Mouse (Mus musculus) layer of hippocampus, postnatal 25 days (tissue): ENCODE measurements around the gene Tmprss6. TPM values are rescaled to one million over a fixed set of nuclear protein-coding genes. Genes with fewer than 3 reads are reported as not detected.

Experiments
- DNase-seq, 2 experiments: peaks; one replicate each; pipeline ENCODE4 v3.0.0; 2022; ENCODE audit warnings: mixed read lengths in 2 of 2, low spot score in 1 of 2; ENCODE audit errors: extremely low spot score in 1 of 2
- total RNA-seq, 2 experiments: library from RNA; stranded (reverse); gene quantifications; 2 replicates each; pipeline ENCODE4 v1.2.3; 2021

Gene Tmprss6
- 1 to 10 TPM in 1 of 2 experiments, under 1 TPM in 1; 0.61 to 4.5 TPM for total RNA-seq

- DNase-seq: no peak
Measured at GRCm38 (mm10) chr15:78468379-78468937, at the start of gene Tmprss6. Gene Tmprss6, minus strand, starts transcription at chr15:78468634.

DNA sequence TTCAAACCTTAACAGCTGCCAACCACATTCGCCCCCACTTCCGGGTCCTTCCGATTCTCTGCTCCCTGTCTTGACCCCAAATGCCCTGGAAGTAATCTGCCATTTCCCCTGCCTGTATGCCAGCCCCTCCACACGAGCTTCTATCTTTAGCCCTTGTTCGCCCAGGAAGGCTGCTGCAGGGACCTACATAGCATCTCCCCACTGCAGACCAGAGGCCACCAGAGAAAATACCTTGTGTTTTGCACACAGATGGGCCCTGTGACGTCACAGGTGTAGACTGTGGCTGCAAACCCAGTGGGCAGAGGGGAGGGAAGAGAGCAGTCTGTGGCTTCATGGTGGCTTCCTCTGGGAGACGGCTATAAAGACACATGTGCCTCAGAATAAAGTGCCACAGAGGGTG, 49.8 kb upstream of the Tmprss6 start:
- DNase-seq: no peak

DNA sequence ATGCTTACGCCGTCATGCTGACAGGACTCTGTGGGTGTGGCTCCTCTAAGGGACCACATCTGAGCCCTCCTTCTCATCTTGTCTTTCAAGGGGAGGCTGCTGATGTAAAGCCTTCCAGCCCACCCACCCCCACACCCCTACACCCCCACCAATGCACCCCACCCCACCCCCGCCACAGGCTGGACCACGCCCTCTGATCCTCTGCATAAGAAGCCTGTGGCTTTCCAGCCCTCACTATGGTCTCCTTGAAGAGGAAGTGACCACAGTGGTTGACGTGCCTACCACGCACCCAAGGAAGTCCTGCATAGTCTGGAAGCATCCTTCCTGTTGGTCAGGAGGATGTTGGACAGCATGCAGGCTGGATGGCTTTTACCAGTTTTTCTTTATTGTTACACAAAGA, 47.3 kb upstream of the Tmprss6 start:
- DNase-seq: no peak

- DNase-seq: peak; percentile 76 to 85
Measured at GRCm38 (mm10) chr15:78514393-78515146, 46.1 kb upstream of the Tmprss6 start.

GRCm38 (mm10) chr15:78513019-78513418, 44.6 kb upstream of the Tmprss6 start:
- DNase-seq: no peak

DNA sequence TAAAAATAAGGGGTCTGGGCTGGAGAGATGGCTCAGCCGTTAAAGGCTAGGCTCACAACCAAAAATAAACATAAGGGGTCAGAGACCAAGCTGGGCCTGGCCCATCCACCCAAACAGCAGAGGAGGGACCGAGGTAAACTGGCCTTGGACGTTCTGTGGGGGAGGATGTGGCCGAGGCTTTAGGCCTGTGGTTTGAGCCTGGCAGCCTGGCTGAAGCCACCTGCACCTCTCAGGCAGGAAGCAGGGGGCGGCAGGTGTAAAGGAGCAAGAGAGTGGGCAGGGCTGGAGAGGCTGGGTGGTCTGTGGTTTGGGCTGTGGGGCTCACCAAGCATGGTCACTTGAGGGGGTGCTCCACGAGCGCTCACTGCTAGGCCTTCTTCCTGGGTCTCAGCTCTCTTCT, 43.5 kb upstream of the Tmprss6 start:
- DNase-seq: no peak

DNA sequence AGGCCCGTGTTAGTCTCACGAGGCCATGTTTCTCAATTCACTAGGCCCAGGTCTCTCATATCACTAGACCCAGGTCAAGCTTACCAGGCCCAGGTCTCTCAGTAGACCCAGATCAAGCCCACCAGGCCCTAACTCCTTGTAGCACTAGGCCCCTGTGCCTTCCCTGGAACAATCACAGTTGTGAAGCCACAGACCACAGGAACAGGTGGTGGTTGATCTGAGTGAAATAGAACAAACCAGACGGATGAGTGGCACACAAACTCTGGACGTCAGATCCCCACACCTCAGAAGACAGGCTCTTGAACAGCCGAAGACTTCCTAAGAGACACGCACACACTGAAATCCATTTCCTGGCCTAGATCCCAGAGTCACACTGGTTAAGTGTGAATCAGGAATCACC, 42.3 kb upstream of the Tmprss6 start:
- DNase-seq: no peak

- no peak for DNase-seq
Measured at GRCm38 (mm10) chr15:78510121-78510576, 41.7 kb upstream of the Tmprss6 start.

GRCm38 (mm10) chr15:78509297-78509899, 41.0 kb upstream of the Tmprss6 start:
- no peak for DNase-seq

DNA sequence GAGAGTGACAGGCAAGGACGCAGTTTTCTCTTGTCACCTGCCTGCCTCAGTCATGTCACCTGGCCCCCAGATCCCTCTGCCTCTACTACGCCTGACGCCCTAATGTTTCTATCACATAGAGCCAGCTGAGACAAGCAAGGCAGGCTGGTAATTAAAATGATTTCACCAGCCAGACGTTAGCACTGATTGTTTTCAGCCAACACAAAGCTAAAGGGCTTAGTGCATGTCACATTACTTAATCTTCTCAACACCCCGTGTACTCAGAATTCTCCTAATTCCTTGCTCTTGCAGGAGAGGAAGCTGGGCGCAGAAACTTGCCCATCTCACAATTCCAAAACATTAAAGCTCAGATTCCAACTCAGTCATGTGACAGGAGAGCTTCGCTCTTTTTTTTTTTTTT, 40.0 kb upstream of the Tmprss6 start:
- DNase-seq: no peak

GRCm38 (mm10) chr15:78505541-78505940, 37.1 kb upstream of the Tmprss6 start:
- no peak for DNase-seq

DNA sequence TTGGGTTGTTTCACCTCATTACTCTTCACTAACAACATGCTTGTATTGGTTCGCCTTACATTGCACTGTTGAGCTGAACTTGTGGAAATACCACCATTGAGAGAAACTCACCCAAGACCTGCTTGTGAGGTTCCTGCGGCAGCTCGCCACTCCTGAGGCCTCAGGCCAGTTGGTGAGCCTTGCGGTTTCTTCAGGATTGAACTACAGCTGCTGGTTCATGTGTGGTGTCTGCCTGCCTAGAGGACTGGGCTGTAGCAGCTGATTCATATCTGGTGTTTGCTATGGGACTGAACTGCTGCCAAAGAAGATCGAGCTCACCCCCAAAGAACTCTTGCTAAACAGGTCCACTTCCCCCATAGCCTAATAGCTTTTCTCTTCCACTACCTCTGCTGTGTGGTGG, 36.4 kb upstream of the Tmprss6 start:
- no peak for DNase-seq

DNA sequence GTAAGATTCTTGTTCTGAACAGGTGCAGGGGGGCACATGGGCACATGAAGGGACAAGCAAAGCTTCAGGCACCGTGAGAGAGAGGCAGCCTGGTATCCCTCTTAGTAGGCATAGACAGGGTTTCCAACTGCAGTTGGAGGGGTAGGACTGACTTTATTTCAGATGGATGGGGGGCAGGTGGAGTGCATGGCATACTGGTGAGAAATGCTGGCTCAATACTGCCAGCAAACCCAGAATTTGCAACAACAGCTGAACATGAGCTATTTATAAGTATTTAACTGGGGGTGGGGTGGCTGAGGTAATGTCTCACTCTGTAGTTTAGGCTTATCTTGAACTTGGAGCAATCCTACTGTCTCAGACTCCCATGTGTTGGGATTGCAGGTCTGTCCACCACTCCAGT, 35.6 kb upstream of the Tmprss6 start:
- no peak for DNase-seq

GRCm38 (mm10) chr15:78502437-78503132, 34.2 kb upstream of the Tmprss6 start:
- DNase-seq: no peak

- no peak for DNase-seq
Measured at GRCm38 (mm10) chr15:78494968-78495406, 26.6 kb upstream of the Tmprss6 start, which contains the start of gene Il2rb. Gene Il2rb, minus strand, starts transcription at chr15:78495271.

GRCm38 (mm10) chr15:78493401-78494010, 25.1 kb upstream of the Tmprss6 start:
- no peak for DNase-seq

GRCm38 (mm10) chr15:78491301-78491700, 22.9 kb upstream of the Tmprss6 start:
- no peak for DNase-seq

DNA sequence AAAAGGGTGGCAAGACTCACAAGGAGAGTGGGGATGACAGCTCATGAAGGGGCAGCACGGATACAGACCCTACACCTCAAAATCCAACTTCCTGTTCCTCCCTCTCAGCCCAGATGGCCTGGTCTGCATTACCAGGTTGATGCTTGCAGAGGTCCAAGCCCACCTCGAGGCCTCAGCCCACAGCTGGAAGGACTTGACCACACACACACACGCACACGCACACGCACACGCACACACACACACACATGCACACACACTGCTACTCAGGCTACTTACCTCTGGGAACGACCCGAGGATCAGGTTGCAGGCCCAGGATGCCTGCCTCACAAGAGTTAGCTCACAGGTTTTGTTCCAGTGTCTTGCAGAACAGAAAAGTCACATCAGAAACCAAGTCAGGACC, 21.5 kb upstream of the Tmprss6 start:
- DNase-seq: no peak

DNA sequence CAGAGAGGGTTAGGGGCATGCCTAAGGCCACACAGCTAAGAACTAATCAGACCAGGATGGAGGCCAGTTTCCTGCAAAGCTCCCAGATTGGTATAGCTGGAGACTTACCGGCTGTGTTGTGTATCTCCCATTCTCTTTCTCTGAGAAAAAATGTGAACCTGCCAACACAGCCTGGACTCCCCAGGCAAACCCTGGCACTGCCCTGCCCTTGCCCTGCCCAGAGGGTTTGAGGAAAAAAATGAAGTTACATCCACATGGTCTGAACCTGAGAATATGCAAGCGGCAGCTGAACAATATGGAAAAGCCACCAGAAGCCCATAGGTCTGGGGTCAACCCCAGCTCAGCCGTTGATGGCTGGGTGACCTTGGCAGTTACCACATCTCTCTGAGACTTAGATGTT, 20.8 kb upstream of the Tmprss6 start:
- DNase-seq: no peak

DNA sequence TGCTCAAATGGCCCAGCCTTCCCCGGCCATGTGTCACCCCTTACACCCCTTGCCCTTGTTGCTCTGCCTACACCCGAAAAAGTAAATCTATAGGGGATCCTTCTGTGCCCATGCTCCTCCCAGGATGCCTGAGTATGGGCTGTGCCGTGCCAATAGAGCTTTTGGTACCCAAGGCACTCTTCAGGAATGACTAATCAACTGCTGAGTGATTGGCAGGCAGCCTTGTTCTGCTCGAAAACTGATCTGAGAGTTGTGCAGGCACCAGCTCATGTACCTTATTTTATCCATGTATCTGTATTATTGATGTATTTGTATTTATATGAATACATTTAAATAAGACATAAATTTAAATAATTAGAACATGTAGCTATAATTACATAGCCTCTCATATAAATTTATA, 18.6 kb upstream of the Tmprss6 start:
- no peak for DNase-seq

- no peak for DNase-seq
Measured at GRCm38 (mm10) chr15:78486564-78486963, 18.1 kb upstream of the Tmprss6 start.
